Mouse (Mus musculus) limb, embryonic 12.5 days (tissue): ENCODE measurements at regions not wholly inside any gene's neighbourhood (a gene's known extent, or its start where the extent isn't known, plus 50 kb on each side); places are given as distances from the start of the nearest gene placed in this dataset.

Experiments
- ATAC-seq: fragments of 200-750 bp; cut with Nextera tagmentation; 2 replicates; pipeline ENCODE4 v1.8.0; 2017; ENCODE audit warnings: low read depth, moderate TSS enrichment; ENCODE audit not compliant: insufficient number of reproducible peaks, insufficient read depth, low FRiP score, low TSS enrichment
- H3K27ac ChIP-seq: fragments of 300-500 bp; sonication (generic); 2 replicates; pipeline ENCODE4 v1.5.1; 2016; ENCODE audit warnings: mild to moderate bottlenecking, moderate library complexity
- H3K27me3 ChIP-seq: fragments of 300-500 bp; sonication (generic); 2 replicates; pipeline ENCODE4 v1.6.1; 2016; ENCODE audit warnings: mild to moderate bottlenecking, moderate library complexity
- H3K36me3 ChIP-seq: fragments of 300-500 bp; sonication (generic); 2 replicates; pipeline ENCODE4 v1.6.1; 2016; ENCODE audit warnings: mild to moderate bottlenecking, moderate library complexity
- H3K4me1 ChIP-seq: fragments of 300-500 bp; sonication (generic); replicated peaks from 2 replicates; pipeline ENCODE4 v1.6.1; 2016
- H3K4me2 ChIP-seq: fragments of 300-500 bp; sonication (generic); 2 replicates; pipeline ENCODE4 v1.6.1; 2016; ENCODE audit warnings: mild to moderate bottlenecking, moderate library complexity
- H3K4me3 ChIP-seq: fragments of 300-500 bp; sonication (generic); replicated peaks from 2 replicates; pipeline ENCODE4 v1.5.1; 2016; ENCODE audit warnings: mild to moderate bottlenecking
- H3K9ac ChIP-seq: fragments of 300-500 bp; sonication (generic); replicated peaks from 2 replicates; pipeline ENCODE4 v1.6.1; 2016; ENCODE audit warnings: mild to moderate bottlenecking, moderate library complexity
- H3K9me3 ChIP-seq: fragments of 300-500 bp; sonication (generic); 2 replicates; pipeline ENCODE4 v1.6.1; 2016; ENCODE audit warnings: mild to moderate bottlenecking, moderate library complexity
- WGBS: fragments of 180-500 bp; shearing (Covaris S2); methylation state at CpG from one replicate; pipeline ENCODE4 v1.1.7; 2016; 5-methylcytosine and 5-hydroxymethylcytosine counted together

- no peak overlapping the region for H3K4me3 ChIP-seq
- no peaks in the 10 kb centered on the region for H3K27me3 ChIP-seq
- no peak overlapping the region for H3K4me2 ChIP-seq
- no peak overlapping the region for H3K9ac ChIP-seq
- peaks cover 6% of the 10 kb centered on the region; the same call in 1 of the 2 replicates for H3K4me1 ChIP-seq
- WGBS: 88% methylated on average over 4 of the region's 4 CpGs
- no peaks in the 10 kb centered on the region for H3K36me3 ChIP-seq
- no peak for ATAC-seq
- no peaks in the 10 kb centered on the region for H3K9me3 ChIP-seq
- no peak overlapping the region for H3K27ac ChIP-seq
Measured at GRCm38 (mm10) chr10:111771010-111771409, 201.5 kb upstream of the Krr1 start.

DNA sequence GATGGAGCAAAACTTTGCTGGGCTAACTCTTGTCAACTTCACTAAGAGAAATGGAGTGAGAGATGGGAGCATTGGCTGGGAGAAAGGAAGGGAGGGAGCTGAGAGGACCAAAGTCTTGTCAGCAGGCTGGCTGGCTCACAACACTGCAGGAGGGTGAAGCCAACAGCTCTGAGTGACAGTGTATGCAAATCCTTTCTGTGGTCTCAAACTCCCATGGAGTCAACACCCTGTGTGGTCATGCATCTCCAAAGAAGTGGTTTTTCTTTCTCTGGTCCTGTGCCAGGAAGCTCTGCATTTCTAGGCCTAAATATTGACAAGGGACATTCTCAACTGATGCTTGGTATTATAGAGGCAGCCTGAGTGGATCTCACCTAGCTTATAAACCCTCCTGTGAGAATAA is 194.9 kb upstream of the Krr1 start:
- no peaks in the 10 kb centered on the region for H3K4me1 ChIP-seq
- no peaks in the 10 kb centered on the region for H3K36me3 ChIP-seq
- no peak overlapping the region for H3K27ac ChIP-seq
- no peaks in the 10 kb centered on the region for H3K27me3 ChIP-seq
- no peak overlapping the region for H3K9ac ChIP-seq
- no peak overlapping the region for H3K4me2 ChIP-seq
- H3K9me3 ChIP-seq: no peaks in the 10 kb centered on the region
- no peak for ATAC-seq
- no peak overlapping the region for H3K4me3 ChIP-seq

DNA sequence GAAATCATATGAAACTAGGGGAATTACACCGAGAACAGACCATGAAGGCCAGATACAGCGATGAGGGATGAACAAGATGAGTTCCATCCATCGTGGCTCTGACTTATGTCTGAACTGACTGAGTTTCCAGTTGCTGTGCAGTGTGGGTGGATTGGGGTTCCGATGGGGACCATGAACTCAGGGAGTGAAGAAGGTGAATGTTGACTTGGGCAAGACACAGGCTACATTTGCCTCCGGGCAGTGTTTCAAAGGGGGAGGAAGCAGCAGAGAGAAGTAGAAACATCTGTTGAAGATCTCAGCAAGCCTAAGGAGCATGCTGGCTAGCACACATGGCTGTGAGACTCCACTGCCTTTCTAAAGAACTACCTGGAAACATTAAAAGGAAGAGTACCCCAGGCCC is 194.4 kb upstream of the Krr1 start:
- H3K9ac ChIP-seq: no peak overlapping the region
- no peaks in the 10 kb centered on the region for H3K9me3 ChIP-seq
- H3K36me3 ChIP-seq: no peaks in the 10 kb centered on the region
- H3K27ac ChIP-seq: no peak overlapping the region
- H3K4me1 ChIP-seq: peaks cover 2% of the 10 kb centered on the region; the same call in 1 of the 2 replicates
- 88% methylated on average over 5 of the region's 5 CpGs for WGBS
- no peaks in the 10 kb centered on the region for H3K27me3 ChIP-seq
- no peak overlapping the region for H3K4me3 ChIP-seq
- no peak overlapping the region for H3K4me2 ChIP-seq
- ATAC-seq: no peak

GRCm38 (mm10) chr10:111779956-111780355 is 192.5 kb upstream of the Krr1 start:
- Histone ChIP-seq H3K27ac (no peak overlapping the region), H3K4me2 (no peak overlapping the region), H3K9ac (no peak overlapping the region), H3K36me3 (no peaks in the 10 kb centered on the region), H3K27me3 (no peaks in the 10 kb centered on the region), H3K9me3 (no peaks in the 10 kb centered on the region), H3K4me1 (peaks cover 16% of the 10 kb centered on the region), H3K4me3 (no peak overlapping the region)
- ATAC-seq: no peak
- 94% methylated on average over 7 of the region's 7 CpGs for WGBS

GRCm38 (mm10) chr10:111782195-111782810 is 190.2 kb upstream of the Krr1 start:
- Histone ChIP-seq H3K9me3 (no peaks in the 10 kb centered on the region), H3K36me3 (no peaks in the 10 kb centered on the region), H3K4me3 (no peak overlapping the region), H3K27me3 (no peaks in the 10 kb centered on the region), H3K4me2 (no peak overlapping the region), H3K27ac (no peak overlapping the region), H3K9ac (no peak overlapping the region), H3K4me1 (peaks cover 21% of the 10 kb centered on the region)
- 87% methylated on average over 22 of the region's 22 CpGs for WGBS
- ATAC-seq: no peak

GRCm38 (mm10) chr10:111783496-111783895 is 189.0 kb upstream of the Krr1 start:
- peak overlapping the region; percentile 37; the same call in 1 of the 2 replicates for H3K27ac ChIP-seq
- H3K27me3 ChIP-seq: no peaks in the 10 kb centered on the region
- WGBS: 62% methylated on average over 3 of the region's 3 CpGs
- H3K4me2 ChIP-seq: no peak overlapping the region
- no peaks in the 10 kb centered on the region for H3K9me3 ChIP-seq
- H3K36me3 ChIP-seq: no peaks in the 10 kb centered on the region
- ATAC-seq: no peak
- H3K9ac ChIP-seq: no peak overlapping the region
- H3K4me3 ChIP-seq: no peak overlapping the region
- H3K4me1 ChIP-seq: peaks cover 33% of the 10 kb centered on the region

DNA sequence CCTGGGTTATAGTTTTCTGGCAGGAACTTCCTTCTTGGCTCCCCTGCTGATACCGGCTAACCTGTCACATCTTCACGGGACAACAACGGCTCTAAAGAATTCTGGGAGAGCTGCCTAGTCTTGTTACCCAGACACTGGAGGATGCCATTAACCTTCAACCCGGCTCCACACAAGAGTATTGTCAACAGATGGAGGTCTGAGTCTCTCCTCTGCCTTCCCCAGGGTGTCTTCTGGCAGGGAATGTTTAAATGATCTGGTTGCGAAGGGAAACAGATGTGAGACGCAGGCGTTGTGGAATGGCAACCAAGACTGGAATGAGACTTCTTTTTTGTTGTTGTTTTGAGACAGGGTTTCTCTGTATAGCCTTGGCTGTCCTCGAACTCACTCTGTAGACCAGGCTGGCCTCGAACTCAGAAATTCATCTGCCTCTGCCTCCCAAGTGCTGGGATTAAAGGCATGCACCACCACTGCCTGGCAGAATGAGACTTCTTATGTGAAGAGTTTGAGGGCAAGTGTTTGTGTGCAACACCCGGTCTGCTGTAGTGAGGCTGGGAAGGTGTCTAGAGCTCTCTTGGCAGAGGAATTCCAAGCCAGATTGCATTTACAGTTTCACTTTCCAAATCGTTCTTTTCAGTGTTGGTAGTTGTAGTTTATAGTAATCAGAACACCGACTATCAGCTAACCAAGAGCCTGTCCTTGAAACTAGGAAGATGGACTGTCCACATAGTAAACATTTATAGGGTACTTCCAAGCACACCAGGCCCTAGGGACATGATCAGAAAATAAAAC is 188.2 kb upstream of the Krr1 start:
- Histone ChIP-seq H3K9me3 (no peaks in the 10 kb centered on the region), H3K4me2 (no peak overlapping the region), H3K27me3 (no peaks in the 10 kb centered on the region), H3K36me3 (no peaks in the 10 kb centered on the region), H3K4me1 (peaks cover 40% of the 10 kb centered on the region), H3K9ac (no peak overlapping the region), H3K27ac (peak overlapping the region; percentile 37; the same call in 1 of the 2 replicates), H3K4me3 (no peak overlapping the region)
- WGBS: 46% methylated on average over 12 of the region's 12 CpGs
- no peak for ATAC-seq

DNA sequence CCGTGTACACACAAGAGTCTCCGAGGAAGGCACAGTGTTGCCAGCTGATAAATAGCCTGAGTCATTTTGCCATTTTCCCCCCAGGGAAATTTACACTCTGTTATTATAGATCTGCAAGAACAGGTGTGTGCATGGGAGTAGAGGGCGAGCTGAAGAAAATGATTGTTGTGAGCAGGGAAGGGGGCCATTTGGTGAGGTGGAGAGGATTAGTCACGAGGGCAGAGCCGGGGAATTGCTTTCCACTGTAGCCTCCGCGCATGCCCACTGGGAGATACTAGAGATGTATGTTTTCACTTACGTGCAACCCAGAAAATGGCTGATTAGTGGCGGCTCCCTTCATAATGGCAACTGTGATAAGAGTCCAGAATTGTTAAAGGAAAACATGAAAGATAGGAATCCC is 185.3 kb upstream of the Krr1 start:
- Histone ChIP-seq H3K36me3 (no peaks in the 10 kb centered on the region), H3K9me3 (no peaks in the 10 kb centered on the region), H3K27ac (no peak overlapping the region), H3K27me3 (no peaks in the 10 kb centered on the region), H3K4me3 (no peak overlapping the region), H3K4me1 (peaks cover 50% of the 10 kb centered on the region), H3K9ac (no peak overlapping the region), H3K4me2 (no peak overlapping the region)
- WGBS: 52% methylated on average over 9 of the region's 9 CpGs
- no peak for ATAC-seq

GRCm38 (mm10) chr10:111789264-111789663 is 183.2 kb upstream of the Krr1 start:
- Histone ChIP-seq H3K27me3 (no peaks in the 10 kb centered on the region), H3K9ac (no peak overlapping the region), H3K4me1 (peaks cover 36% of the 10 kb centered on the region), H3K9me3 (no peaks in the 10 kb centered on the region), H3K4me3 (no peak overlapping the region), H3K36me3 (no peaks in the 10 kb centered on the region), H3K4me2 (no peak overlapping the region), H3K27ac (no peak overlapping the region)
- ATAC-seq: peak; percentile 66
- WGBS: 48% methylated on average over 9 of the region's 9 CpGs

DNA sequence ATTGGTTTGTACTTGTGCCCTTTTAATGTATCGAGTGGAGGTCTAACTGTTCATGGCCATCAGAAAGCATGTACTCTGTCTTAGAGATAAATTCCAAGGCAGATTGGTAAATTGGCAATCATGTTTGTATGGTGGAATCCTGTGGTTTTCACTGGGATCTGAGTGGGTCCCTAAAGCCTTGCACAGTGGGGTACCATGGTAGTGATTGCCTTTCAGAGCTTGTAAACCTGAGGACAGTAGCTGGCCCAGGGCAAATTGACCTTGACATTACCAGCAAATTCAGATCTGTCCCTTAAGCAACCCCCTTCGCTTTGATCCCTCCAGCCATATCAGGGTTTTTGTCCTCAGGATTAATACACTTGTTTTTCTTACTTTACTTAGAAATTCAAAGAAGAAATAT is 181.6 kb upstream of the Krr1 start:
- Histone ChIP-seq H3K9ac (no peak overlapping the region), H3K27me3 (no peaks in the 10 kb centered on the region)
- WGBS: 77% methylated on average over 2 of the region's 2 CpGs

GRCm38 (mm10) chr10:111795056-111795455 is 177.4 kb upstream of the Krr1 start:
- Histone ChIP-seq H3K9me3 (no peaks in the 10 kb centered on the region), H3K4me3 (no peak overlapping the region), H3K4me1 (peaks cover 16% of the 10 kb centered on the region), H3K9ac (no peak overlapping the region), H3K36me3 (no peaks in the 10 kb centered on the region), H3K27me3 (no peaks in the 10 kb centered on the region), H3K4me2 (no peak overlapping the region), H3K27ac (no peak overlapping the region)
- no peak for ATAC-seq
- 73% methylated on average over 5 of the region's 5 CpGs for WGBS

More for the DNA sequence above, 181.6 kb upstream of the Krr1 start:
- Histone ChIP-seq H3K36me3 (no peaks in the 10 kb centered on the region), H3K4me2 (no peak overlapping the region), H3K4me3 (no peak overlapping the region), H3K4me1 (peaks cover 34% of the 10 kb centered on the region), H3K9me3 (no peaks in the 10 kb centered on the region), H3K27ac (no peak overlapping the region)
- ATAC-seq: no peak

GRCm38 (mm10) chr10:111795756-111796155 is 176.7 kb upstream of the Krr1 start:
- H3K9ac ChIP-seq: no peak overlapping the region
- no peaks in the 10 kb centered on the region for H3K9me3 ChIP-seq
- ATAC-seq: no peak
- H3K36me3 ChIP-seq: no peaks in the 10 kb centered on the region
- no peak overlapping the region for H3K4me3 ChIP-seq
- WGBS: 58% methylated on average over 3 of the region's 3 CpGs
- H3K27me3 ChIP-seq: no peaks in the 10 kb centered on the region
- H3K4me1 ChIP-seq: peaks cover 19% of the 10 kb centered on the region
- H3K4me2 ChIP-seq: no peak overlapping the region
- H3K27ac ChIP-seq: no peak overlapping the region
